Mouse (Mus musculus) embryonic facial prominence, embryonic 15.5 days (tissue): ENCODE results near the gene Syt17. TPM values are rescaled to one million over a fixed set of nuclear protein-coding genes. Genes with fewer than 3 reads are reported as not detected.

Source experiments
- ATAC-seq: fragments of 200-750 bp; cut with Nextera tagmentation; 2 replicates; pipeline ENCODE4 v1.8.0; 2017; ENCODE audit warnings: low read depth, moderate TSS enrichment; ENCODE audit not compliant: insufficient number of reproducible peaks, low FRiP score, low TSS enrichment
- H3K27ac ChIP-seq: fragments of 300-500 bp; sonication (generic); replicated peaks from 2 replicates; pipeline ENCODE4 v1.5.1; 2015; ENCODE audit warnings: mild to moderate bottlenecking, inconsistent platforms
- H3K27me3 ChIP-seq: fragments of 300-500 bp; sonication (generic); 2 replicates; pipeline ENCODE4 v1.6.1; 2015; ENCODE audit warnings: inconsistent platforms
- H3K36me3 ChIP-seq: fragments of 300-500 bp; sonication (generic); 2 replicates; pipeline ENCODE4 v1.6.1; 2015; ENCODE audit warnings: mild to moderate bottlenecking, inconsistent platforms
- H3K4me1 ChIP-seq: fragments of 300-500 bp; sonication (generic); 2 replicates; pipeline ENCODE4 v1.6.1; 2015; ENCODE audit warnings: inconsistent platforms
- H3K4me2 ChIP-seq: fragments of 300-500 bp; sonication (generic); replicated peaks from 2 replicates; pipeline ENCODE4 v1.6.1; 2015; ENCODE audit warnings: mild to moderate bottlenecking, inconsistent platforms
- H3K4me3 ChIP-seq: fragments of 300-500 bp; sonication (generic); replicated peaks from 2 replicates; pipeline ENCODE4 v1.5.1; 2015; ENCODE audit warnings: mild to moderate bottlenecking, inconsistent platforms
- H3K9ac ChIP-seq: fragments of 300-500 bp; sonication (generic); 2 replicates; pipeline ENCODE4 v1.6.1; 2015; ENCODE audit warnings: inconsistent platforms
- H3K9me3 ChIP-seq: fragments of 300-500 bp; sonication (generic); replicated peaks from 2 replicates; pipeline ENCODE4 v1.6.1; 2016; ENCODE audit warnings: inconsistent platforms
- WGBS: fragments of 180-500 bp; shearing (Covaris S2); methylation state at CpG from one replicate; pipeline ENCODE4 v1.1.7; 2015; 5-methylcytosine and 5-hydroxymethylcytosine counted together
- polyA plus RNA-seq: library from polyadenylated mRNA; unstranded; fragments of >200 nt; fragmentation: Nextera tagmentation; extraction: Ambion mirVana; gene quantifications from 2 replicates; pipeline ENCODE4 v1.2.1, GENCODE M21; 2015

The Syt17 gene
- polyA plus RNA-seq: 2.8 and 2.9 TPM in 2 replicates

GRCm38 (mm10) chr7:118448134-118448967, at the start of gene Syt17:
Gene Syt17 (minus strand): TSS chr7:118448222.
- peak within 1 kb of the TSS; percentile 47 for H3K9ac ChIP-seq
- peak; percentile 50 for ATAC-seq
- H3K9me3 ChIP-seq: no peaks in the 10 kb centered on the region
- WGBS: under 1% methylated on average over 58 of the region's 58 CpGs
- no peaks in the 10 kb centered on the region for H3K36me3 ChIP-seq
- peaks cover 18% of the 10 kb centered on the region for H3K4me1 ChIP-seq
- peak within 1 kb of the TSS; percentile 99 for H3K4me2 ChIP-seq
- peaks cover 26% of the 10 kb centered on the region for H3K27me3 ChIP-seq
- no peak within 1 kb of the TSS for H3K27ac ChIP-seq
- H3K4me3 ChIP-seq: peak within 1 kb of the TSS; percentile 61

- Histone ChIP-seq H3K27ac (no peak overlapping the region), H3K4me1 (peaks cover 22% of the 10 kb centered on the region), H3K27me3 (peaks cover 9% of the 10 kb centered on the region; the same call in 1 of the 2 replicates), H3K4me3 (no peak overlapping the region), H3K9ac (no peak overlapping the region), H3K9me3 (no peaks in the 10 kb centered on the region), H3K36me3 (no peaks in the 10 kb centered on the region), H3K4me2 (no peak overlapping the region)
- ATAC-seq: no peak
- 80% methylated on average over 4 of the region's 4 CpGs for WGBS
Observed at GRCm38 (mm10) chr7:118494892-118495579, 47.0 kb upstream of the Syt17 start.

- Histone ChIP-seq H3K27me3 (peaks cover 9% of the 10 kb centered on the region; the same call in 1 of the 2 replicates), H3K4me3 (no peak overlapping the region), H3K4me1 (peaks cover 33% of the 10 kb centered on the region), H3K9me3 (no peaks in the 10 kb centered on the region), H3K27ac (no peak overlapping the region), H3K36me3 (no peaks in the 10 kb centered on the region), H3K9ac (no peak overlapping the region), H3K4me2 (no peak overlapping the region)
- 89% methylated on average over 9 of the region's 9 CpGs for WGBS
- no peak for ATAC-seq
Observed at GRCm38 (mm10) chr7:118493892-118494291, 45.9 kb upstream of the Syt17 start.

- whole genome bisulfite sequencing: under 1% methylated on average over 50 of the region's 55 CpGs
- Histone ChIP-seq H3K9ac (peak within 1 kb of the TSS; percentile 78), H3K27ac (peak within 1 kb of the TSS; percentile 91), H3K4me2 (peak within 1 kb of the TSS; percentile 71), H3K9me3 (no peaks in the 10 kb centered on the region), H3K36me3 (no peaks in the 10 kb centered on the region), H3K4me3 (peak within 1 kb of the TSS; percentile 72), H3K27me3 (peaks cover 9% of the 10 kb centered on the region; the same call in 1 of the 2 replicates), H3K4me1 (peaks cover 41% of the 10 kb centered on the region)
- peak; percentile 85 for ATAC-seq
Observed at GRCm38 (mm10) chr7:118491431-118492147, 43.6 kb upstream of the Syt17 start, which contains the start of gene Itpripl2. Gene Itpripl2 (minus strand): TSS chr7:118491975.

- Histone ChIP-seq H3K4me3 (peak overlapping the region; percentile 72), H3K27me3 (peaks cover 9% of the 10 kb centered on the region; the same call in 1 of the 2 replicates), H3K9ac (peak overlapping the region; percentile 78), H3K4me1 (peaks cover 41% of the 10 kb centered on the region), H3K27ac (peak overlapping the region; percentile 91), H3K9me3 (no peaks in the 10 kb centered on the region), H3K36me3 (no peaks in the 10 kb centered on the region), H3K4me2 (peak overlapping the region; percentile 71)
- 6% methylated on average over 65 of the region's 67 CpGs for WGBS
- ATAC-seq: peak; percentile 45
Observed at GRCm38 (mm10) chr7:118490666-118491430, 42.8 kb upstream of the Syt17 start.

- ATAC-seq: no peak
- H3K27me3 ChIP-seq: peaks cover 9% of the 10 kb centered on the region; the same call in 1 of the 2 replicates
Observed at GRCm38 (mm10) chr7:118489706-118490665, 42.0 kb upstream of the Syt17 start.

GRCm38 (mm10) chr7:118488060-118488664, 40.1 kb upstream of the Syt17 start:
- H3K4me3 ChIP-seq: 0 out of 2 replicates have a peak overlapping the region, but pooled peaks have one; percentile 6
- WGBS: 26% methylated on average over 8 of the region's 8 CpGs

More at GRCm38 (mm10) chr7:118489706-118490665, 42.0 kb upstream of the Syt17 start:
- Histone ChIP-seq H3K9ac (peak overlapping the region; percentile 78; the same call in 1 of the 2 replicates), H3K4me3 (peak overlapping the region; percentile 72), H3K9me3 (no peaks in the 10 kb centered on the region), H3K27ac (no peak overlapping the region), H3K4me1 (peaks cover 41% of the 10 kb centered on the region), H3K36me3 (no peaks in the 10 kb centered on the region), H3K4me2 (peak overlapping the region; percentile 71)
- WGBS: 33% methylated on average over 57 of the region's 57 CpGs

GRCm38 (mm10) chr7:118486917-118487316, 38.9 kb upstream of the Syt17 start:
- Histone ChIP-seq H3K9me3 (no peaks in the 10 kb centered on the region), H3K4me2 (no peak overlapping the region), H3K27me3 (peaks cover 9% of the 10 kb centered on the region; the same call in 1 of the 2 replicates), H3K36me3 (no peaks in the 10 kb centered on the region), H3K4me1 (peaks cover 37% of the 10 kb centered on the region), H3K4me3 (no peak overlapping the region), H3K27ac (no peak overlapping the region), H3K9ac (no peak overlapping the region)
- 66% methylated on average over 5 of the region's 5 CpGs for WGBS
- ATAC-seq: no peak

More at GRCm38 (mm10) chr7:118488060-118488664, 40.1 kb upstream of the Syt17 start:
- H3K9me3 ChIP-seq: no peaks in the 10 kb centered on the region
- no peaks in the 10 kb centered on the region for H3K36me3 ChIP-seq
- no peak for ATAC-seq
- peak overlapping the region; percentile 21 for H3K4me2 ChIP-seq
- peaks cover 9% of the 10 kb centered on the region; the same call in 1 of the 2 replicates for H3K27me3 ChIP-seq
- H3K9ac ChIP-seq: no peak overlapping the region
- H3K4me1 ChIP-seq: peaks cover 41% of the 10 kb centered on the region
- no peak overlapping the region for H3K27ac ChIP-seq

GRCm38 (mm10) chr7:118483996-118484395, 36.0 kb upstream of the Syt17 start:
- Histone ChIP-seq H3K4me2 (no peak overlapping the region), H3K27ac (no peak overlapping the region), H3K9me3 (no peaks in the 10 kb centered on the region), H3K4me1 (peaks cover 9% of the 10 kb centered on the region), H3K9ac (no peak overlapping the region), H3K36me3 (no peaks in the 10 kb centered on the region), H3K4me3 (no peak overlapping the region), H3K27me3 (no peaks in the 10 kb centered on the region)
- ATAC-seq: no peak
- WGBS: 83% methylated on average over 1 of the region's 1 CpGs
